Mouse (Mus musculus): ENCODE results near the gene Lce3c. TPM values are rescaled to one million over a fixed set of nuclear protein-coding genes. Genes with fewer than 3 reads are reported as not detected.

The Lce3c gene
- polyA plus RNA-seq (2016; fragmentation: Nextera tagmentation; extraction: Ambion mirVana): not detected in 2 replicates

- Histone ChIP-seq H3K27ac (no peak within 1 kb of the TSS), H3K4me1 (no peaks in the 10 kb centered on the region), H3K9ac (no peak within 1 kb of the TSS), H3K27me3 (no peaks in the 10 kb centered on the region), H3K36me3 (replicated peaks) (no peaks in the 10 kb centered on the region), H3K4me3 (replicated peaks) (no peak within 1 kb of the TSS), H3K9me3 (no peaks in the 10 kb centered on the region), H3K4me2 (no peak within 1 kb of the TSS)
- 96% methylated on average over 1 of the region's 1 CpGs for WGBS
- ATAC-seq (ENCODE audit: low FRiP score): no peak
These were observed at the start of gene Lce3c for GRCm38 (mm10) chr3:92944186-92944585. Gene Lce3c (plus strand): TSS chr3:92944486.

DNA sequence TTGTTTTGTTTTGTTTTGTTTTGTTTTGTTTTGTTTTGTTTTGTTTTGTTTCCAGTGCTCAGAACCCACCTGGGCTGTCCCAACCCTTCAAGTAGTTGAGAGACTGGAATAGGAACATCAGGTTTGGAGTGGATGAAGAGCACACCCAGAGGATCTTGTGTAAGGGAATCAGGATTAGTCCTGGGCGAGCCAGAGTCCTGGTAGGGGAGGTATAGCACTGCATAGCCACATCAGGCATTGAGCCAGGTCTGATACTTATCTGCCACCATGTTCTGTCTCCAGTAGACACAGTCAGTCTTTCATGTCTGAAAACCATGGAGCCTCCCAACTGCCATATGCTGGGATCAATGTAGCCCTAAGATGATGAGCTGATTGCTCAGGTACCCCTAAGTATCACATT is 49.8 kb upstream of the Lce3c start:
- no peaks in the 10 kb centered on the region for H3K9me3 ChIP-seq
- WGBS: 65% methylated on average over 1 of the region's 1 CpGs
- no peak overlapping the region for H3K4me2 ChIP-seq
- no peaks in the 10 kb centered on the region for H3K27me3 ChIP-seq
- H3K4me3 ChIP-seq (replicated peaks): no peak overlapping the region
- no peaks in the 10 kb centered on the region for H3K4me1 ChIP-seq
- no peak overlapping the region for H3K27ac ChIP-seq
- ATAC-seq (ENCODE audit: low FRiP score): no peak
- no peak overlapping the region for H3K9ac ChIP-seq
- no peaks in the 10 kb centered on the region for H3K36me3 ChIP-seq (replicated peaks)

DNA sequence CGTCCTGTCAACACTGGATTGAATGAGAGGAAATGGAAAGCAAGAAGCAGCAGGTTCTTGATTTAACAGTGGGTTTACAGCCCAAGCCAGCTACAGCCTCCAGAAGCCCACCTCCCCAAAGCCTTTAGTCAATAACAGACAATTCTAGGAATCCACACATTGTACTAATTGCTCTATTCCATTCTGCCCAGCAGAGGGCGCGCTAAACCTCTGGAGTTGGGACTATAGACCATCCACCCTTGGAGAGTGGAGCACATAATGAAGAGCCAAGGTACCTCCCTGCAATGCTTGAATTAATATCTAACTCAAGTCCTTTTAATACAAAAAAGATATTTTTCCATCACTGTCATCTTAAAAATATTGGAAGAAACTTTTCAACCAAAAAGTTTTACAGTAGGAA is 41.3 kb upstream of the Lce3c start:
- no peaks in the 10 kb centered on the region for H3K36me3 ChIP-seq (replicated peaks)
- H3K4me2 ChIP-seq: no peak overlapping the region
- no peak overlapping the region for H3K9ac ChIP-seq
- no peak for ATAC-seq (ENCODE audit: low FRiP score)
- no peak overlapping the region for H3K4me3 ChIP-seq (replicated peaks)
- H3K4me1 ChIP-seq: no peaks in the 10 kb centered on the region
- no peak overlapping the region for H3K27ac ChIP-seq
- H3K9me3 ChIP-seq: no peaks in the 10 kb centered on the region
- H3K27me3 ChIP-seq: no peaks in the 10 kb centered on the region
- WGBS: 30% methylated on average over 3 of the region's 3 CpGs

DNA sequence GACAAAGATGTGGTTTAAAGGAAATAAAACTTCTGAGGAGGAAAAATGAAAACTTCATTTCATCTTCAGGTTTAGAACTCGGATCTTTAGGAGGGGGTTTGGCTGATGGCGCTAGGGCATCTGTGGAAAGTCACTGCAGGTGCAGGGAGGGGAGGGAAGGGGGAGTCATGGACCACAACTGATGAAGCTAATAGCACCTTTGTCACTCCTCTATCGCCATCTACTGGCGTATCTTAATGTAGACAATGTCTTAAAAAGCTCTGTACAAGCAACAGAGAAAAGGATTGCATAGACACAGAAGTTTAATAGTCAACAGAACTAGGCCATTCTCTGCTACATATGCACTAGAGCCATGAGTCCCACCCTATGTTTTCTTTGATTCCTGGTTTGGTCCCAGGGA is 40.6 kb upstream of the Lce3c start:
- Histone ChIP-seq H3K4me2 (no peak overlapping the region), H3K27ac (no peak overlapping the region), H3K9me3 (no peaks in the 10 kb centered on the region), H3K4me3 (replicated peaks) (no peak overlapping the region), H3K4me1 (no peaks in the 10 kb centered on the region), H3K36me3 (replicated peaks) (no peaks in the 10 kb centered on the region), H3K9ac (no peak overlapping the region), H3K27me3 (no peaks in the 10 kb centered on the region)
- WGBS: 39% methylated on average over 4 of the region's 4 CpGs
- no peak for ATAC-seq (ENCODE audit: low FRiP score)

DNA sequence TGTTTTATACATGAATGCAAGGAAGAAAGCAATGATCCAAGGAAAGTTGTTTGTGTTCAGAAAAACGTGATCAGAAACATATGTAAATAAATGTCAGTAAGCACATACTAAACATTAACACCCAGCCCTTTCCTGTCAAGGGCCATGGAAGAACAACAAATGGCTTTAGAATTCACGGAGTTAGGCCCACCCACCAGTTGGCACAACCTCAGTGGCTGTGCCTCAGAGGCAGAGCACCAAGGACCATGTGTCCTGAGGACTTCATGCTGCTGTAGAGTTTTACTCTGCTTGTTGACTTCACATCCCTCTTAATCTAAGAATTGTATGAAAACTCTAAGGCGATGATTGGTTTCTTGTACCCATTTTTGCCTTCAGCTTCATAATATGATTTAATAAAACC is 39.1 kb upstream of the Lce3c start:
- 57% methylated on average over 3 of the region's 3 CpGs for WGBS
- H3K4me3 ChIP-seq (replicated peaks): no peak overlapping the region
- ATAC-seq (ENCODE audit: low FRiP score): no peak
- no peak overlapping the region for H3K4me2 ChIP-seq
- no peaks in the 10 kb centered on the region for H3K4me1 ChIP-seq
- H3K36me3 ChIP-seq (replicated peaks): no peaks in the 10 kb centered on the region
- no peaks in the 10 kb centered on the region for H3K27me3 ChIP-seq
- H3K9ac ChIP-seq: no peak overlapping the region
- no peaks in the 10 kb centered on the region for H3K9me3 ChIP-seq
- H3K27ac ChIP-seq: no peak overlapping the region

GRCm38 (mm10) chr3:92907571-92907970 is 36.7 kb upstream of the Lce3c start:
- no peaks in the 10 kb centered on the region for H3K36me3 ChIP-seq (replicated peaks)
- no peak overlapping the region for H3K27ac ChIP-seq
- no peak overlapping the region for H3K9ac ChIP-seq
- no peaks in the 10 kb centered on the region for H3K27me3 ChIP-seq
- H3K4me2 ChIP-seq: no peak overlapping the region
- H3K4me3 ChIP-seq (replicated peaks): no peak overlapping the region
- no peaks in the 10 kb centered on the region for H3K9me3 ChIP-seq
- no peaks in the 10 kb centered on the region for H3K4me1 ChIP-seq
- ATAC-seq (ENCODE audit: low FRiP score): 0 out of 2 replicates have a peak, but pooled peaks have one; percentile 49
- WGBS: 35% methylated on average over 4 of the region's 4 CpGs

DNA sequence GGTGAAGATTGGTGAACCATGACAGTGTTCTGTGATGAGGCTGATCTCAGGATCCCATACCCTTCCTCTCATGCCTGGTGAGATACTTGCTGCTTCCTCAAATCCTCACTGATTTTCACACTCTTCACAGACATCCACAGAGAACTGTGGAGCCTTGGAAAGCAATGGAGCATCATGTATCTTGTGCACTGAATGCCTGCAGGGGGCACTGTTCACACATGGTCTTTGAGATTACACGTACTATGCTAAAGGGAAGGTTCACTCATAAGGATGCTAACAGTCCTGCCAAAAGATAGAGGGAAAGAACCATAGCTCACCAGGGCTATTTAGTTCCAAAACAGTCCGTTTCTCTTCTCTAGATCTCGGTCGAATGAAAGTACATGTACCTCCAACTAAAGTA is 23.9 kb upstream of the Lce3c start:
- H3K9me3 ChIP-seq: no peaks in the 10 kb centered on the region
- WGBS: 66% methylated on average over 4 of the region's 4 CpGs
- H3K4me1 ChIP-seq: peaks cover 4% of the 10 kb centered on the region
- H3K9ac ChIP-seq: no peak overlapping the region
- no peak overlapping the region for H3K4me2 ChIP-seq
- H3K27ac ChIP-seq: no peak overlapping the region
- no peaks in the 10 kb centered on the region for H3K27me3 ChIP-seq
- H3K4me3 ChIP-seq (replicated peaks): no peak overlapping the region
- no peaks in the 10 kb centered on the region for H3K36me3 ChIP-seq (replicated peaks)
- no peak for ATAC-seq (ENCODE audit: low FRiP score)

- Histone ChIP-seq H3K36me3 (replicated peaks) (no peaks in the 10 kb centered on the region), H3K27me3 (no peaks in the 10 kb centered on the region), H3K4me2 (no peak within 1 kb of the TSS), H3K9ac (no peak within 1 kb of the TSS), H3K27ac (no peak within 1 kb of the TSS), H3K4me3 (replicated peaks) (no peak within 1 kb of the TSS), H3K9me3 (no peaks in the 10 kb centered on the region), H3K4me1 (no peaks in the 10 kb centered on the region)
- 85% methylated on average over 2 of the region's 2 CpGs for WGBS
- no peak for ATAC-seq (ENCODE audit: low FRiP score)
These were observed 18.2 kb upstream of the Lce3c start, which contains the start of gene Lce3a for GRCm38 (mm10) chr3:92926130-92926529. Gene Lce3a (minus strand): TSS chr3:92926230.

- Histone ChIP-seq H3K4me3 (replicated peaks) (no peak within 1 kb of the TSS), H3K27ac (no peak within 1 kb of the TSS), H3K4me1 (no peaks in the 10 kb centered on the region), H3K36me3 (replicated peaks) (no peaks in the 10 kb centered on the region), H3K9ac (no peak within 1 kb of the TSS), H3K4me2 (no peak within 1 kb of the TSS), H3K27me3 (no peaks in the 10 kb centered on the region), H3K9me3 (no peaks in the 10 kb centered on the region)
- ATAC-seq (ENCODE audit: low FRiP score): no peak
- 53% methylated on average over 2 of the region's 2 CpGs for WGBS
These were observed 11.6 kb upstream of the Lce3c start, which contains the start of gene Lce3b for GRCm38 (mm10) chr3:92932679-92933078. Gene Lce3b (plus strand): TSS chr3:92932979.

- ATAC-seq (ENCODE audit: low FRiP score): no peak
- WGBS: 93% methylated on average over 1 of the region's 1 CpGs
- H3K4me2 ChIP-seq: no peak within 1 kb of the TSS
These were observed 12.8 kb downstream of the Lce3c start, which contains the start of gene Lce3d for GRCm38 (mm10) chr3:92957090-92957489. Gene Lce3d (plus strand): TSS chr3:92957390.

DNA sequence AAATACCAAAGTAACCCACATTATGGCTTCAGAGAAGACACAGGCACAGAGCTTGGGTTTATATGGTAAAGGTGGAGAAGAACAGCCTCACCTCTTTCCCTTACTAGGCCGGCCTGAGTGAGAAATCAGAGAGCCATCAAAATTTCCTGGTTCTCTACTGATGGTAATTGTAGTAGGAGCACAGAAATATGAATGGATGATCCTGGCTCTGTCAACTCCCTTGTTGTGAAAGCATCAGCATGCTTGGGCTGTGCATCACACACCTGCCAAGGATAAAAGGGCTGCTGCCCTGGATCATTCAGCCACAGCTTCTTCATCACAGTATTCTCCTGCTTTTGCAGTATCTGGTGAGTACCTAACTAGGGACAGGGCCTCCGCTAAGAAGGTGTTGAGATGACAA is 22.5 kb downstream of the Lce3c start, which contains the start of gene Lce3e:
Lce3e (plus strand) TSS at position 301 of the 400 bp plus-strand sequence.
- WGBS: 95% methylated on average over 2 of the region's 2 CpGs

More at GRCm38 (mm10) chr3:92957090-92957489, 12.8 kb downstream of the Lce3c start, which contains the start of gene Lce3d:
- Histone ChIP-seq H3K27ac (no peak within 1 kb of the TSS), H3K4me3 (replicated peaks) (no peak within 1 kb of the TSS), H3K27me3 (no peaks in the 10 kb centered on the region), H3K36me3 (replicated peaks) (no peaks in the 10 kb centered on the region), H3K9ac (no peak within 1 kb of the TSS), H3K4me1 (no peaks in the 10 kb centered on the region), H3K9me3 (no peaks in the 10 kb centered on the region)

DNA sequence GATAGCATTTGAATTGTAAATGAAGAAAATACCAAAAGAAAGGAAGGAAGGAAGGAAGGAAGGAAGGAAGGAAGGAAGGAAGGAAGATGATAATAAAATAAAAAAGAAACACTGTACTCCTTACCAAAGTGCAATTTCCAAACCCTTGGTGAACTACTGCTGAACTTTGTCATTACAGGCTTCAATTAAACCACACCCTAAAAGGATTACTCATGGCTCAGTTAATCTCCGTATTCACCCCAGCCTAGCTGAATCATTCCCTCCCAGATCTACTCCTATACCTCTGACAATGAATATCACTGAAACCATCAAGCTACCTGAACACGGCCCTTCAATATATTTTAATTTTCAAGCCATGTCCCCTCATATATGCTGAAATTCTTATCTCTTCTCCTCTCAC is 34.2 kb downstream of the Lce3c start:
- no peak overlapping the region for H3K9ac ChIP-seq
- WGBS: 70% methylated on average over 2 of the region's 2 CpGs
- no peak for ATAC-seq (ENCODE audit: low FRiP score)
- no peaks in the 10 kb centered on the region for H3K36me3 ChIP-seq (replicated peaks)
- no peak overlapping the region for H3K4me3 ChIP-seq (replicated peaks)
- no peaks in the 10 kb centered on the region for H3K4me1 ChIP-seq
- H3K4me2 ChIP-seq: no peak overlapping the region
- H3K27ac ChIP-seq: no peak overlapping the region
- no peaks in the 10 kb centered on the region for H3K27me3 ChIP-seq
- no peaks in the 10 kb centered on the region for H3K9me3 ChIP-seq

More for the DNA sequence above, 22.5 kb downstream of the Lce3c start, which contains the start of gene Lce3e:
- Histone ChIP-seq H3K4me3 (replicated peaks) (no peak within 1 kb of the TSS), H3K27me3 (no peaks in the 10 kb centered on the region), H3K4me1 (no peaks in the 10 kb centered on the region), H3K4me2 (no peak within 1 kb of the TSS), H3K27ac (no peak within 1 kb of the TSS), H3K9ac (no peak within 1 kb of the TSS), H3K9me3 (no peaks in the 10 kb centered on the region), H3K36me3 (replicated peaks) (no peaks in the 10 kb centered on the region)
- ATAC-seq (ENCODE audit: low FRiP score): no peak

GRCm38 (mm10) chr3:92991926-92992325 is 47.6 kb downstream of the Lce3c start, which contains the start of gene Lce3f:
Gene Lce3f (plus strand): TSS chr3:92992226.
- Histone ChIP-seq H3K9ac (no peak within 1 kb of the TSS), H3K4me2 (no peak within 1 kb of the TSS), H3K4me1 (no peaks in the 10 kb centered on the region), H3K36me3 (replicated peaks) (no peaks in the 10 kb centered on the region), H3K27me3 (no peaks in the 10 kb centered on the region), H3K27ac (no peak within 1 kb of the TSS), H3K4me3 (replicated peaks) (no peak within 1 kb of the TSS), H3K9me3 (no peaks in the 10 kb centered on the region)
- ATAC-seq (ENCODE audit: low FRiP score): no peak

All from forebrain, embryonic 12.5 days (tissue).